Mouse (Mus musculus) limb, embryonic 13.5 days (tissue): ENCODE data around the gene Upb1. TPM values are rescaled to one million over a fixed set of nuclear protein-coding genes. Genes with fewer than 3 reads are reported as not detected.

Experiments used
- ATAC-seq: fragments of 200-750 bp; cut with Nextera tagmentation; 2 replicates; pipeline ENCODE4 v1.8.0; 2017; ENCODE audit warnings: low read depth, moderate number of reproducible peaks, moderate TSS enrichment; ENCODE audit not compliant: low FRiP score
- H3K27ac ChIP-seq: fragments of 300-500 bp; sonication (generic); 2 replicates; pipeline ENCODE4 v1.5.1; 2015; ENCODE audit warnings: inconsistent platforms, mild to moderate bottlenecking, moderate library complexity
- H3K27me3 ChIP-seq: fragments of 300-500 bp; sonication (generic); 2 replicates; pipeline ENCODE4 v1.6.1; 2015; ENCODE audit warnings: mild to moderate bottlenecking, inconsistent platforms
- H3K36me3 ChIP-seq: fragments of 300-500 bp; sonication (generic); 2 replicates; pipeline ENCODE4 v1.6.1; 2015; ENCODE audit warnings: inconsistent platforms, mild to moderate bottlenecking, moderate library complexity
- H3K4me1 ChIP-seq: fragments of 300-500 bp; sonication (generic); 2 replicates; pipeline ENCODE4 v1.6.1; 2015; ENCODE audit warnings: inconsistent platforms
- H3K4me2 ChIP-seq: fragments of 300-500 bp; sonication (generic); replicated peaks from 2 replicates; pipeline ENCODE4 v1.6.1; 2015; ENCODE audit warnings: inconsistent platforms, mild to moderate bottlenecking, moderate library complexity
- H3K4me3 ChIP-seq: fragments of 300-500 bp; sonication (generic); 2 replicates; pipeline ENCODE4 v1.5.1; 2015; ENCODE audit warnings: moderate library complexity, mild to moderate bottlenecking, inconsistent platforms
- H3K9ac ChIP-seq: fragments of 300-500 bp; sonication (generic); 2 replicates; pipeline ENCODE4 v1.6.1; 2015; ENCODE audit warnings: mild to moderate bottlenecking, inconsistent platforms
- H3K9me3 ChIP-seq: fragments of 300-500 bp; sonication (generic); 2 replicates; pipeline ENCODE4 v1.6.1; 2016; ENCODE audit warnings: inconsistent platforms
- WGBS: fragments of 180-500 bp; shearing (Covaris S2); methylation state at CpG from one replicate; pipeline ENCODE4 v1.1.7; 2015; 5-methylcytosine and 5-hydroxymethylcytosine counted together
- polyA plus RNA-seq: library from polyadenylated mRNA; unstranded; fragments of >200 nt; fragmentation: Nextera tagmentation; extraction: Ambion mirVana; gene quantifications from 2 replicates; pipeline ENCODE4 v1.2.1, GENCODE M21; 2015

The Upb1 gene
- polyA plus RNA-seq, 1 experiment from 2014 or later: 0.67 TPM

GRCm38 (mm10) chr10:75429522-75430146, 28.7 kb downstream of the Upb1 start:
- Histone ChIP-seq H3K36me3 (no peaks in the 10 kb centered on the region), H3K27me3 (no peaks in the 10 kb centered on the region), H3K27ac (no peak overlapping the region), H3K4me3 (no peak overlapping the region), H3K9me3 (peaks cover 3% of the 10 kb centered on the region; the same call in 1 of the 2 replicates), H3K9ac (no peak overlapping the region), H3K4me1 (no peaks in the 10 kb centered on the region), H3K4me2 (no peak overlapping the region)
- 86% methylated on average over 7 of the region's 7 CpGs for WGBS
- no peak for ATAC-seq

- Histone ChIP-seq H3K36me3 (no peaks in the 10 kb centered on the region), H3K4me3 (no peak overlapping the region), H3K27ac (no peak overlapping the region), H3K9me3 (peaks cover 3% of the 10 kb centered on the region; the same call in 1 of the 2 replicates), H3K27me3 (no peaks in the 10 kb centered on the region), H3K9ac (no peak overlapping the region), H3K4me1 (no peaks in the 10 kb centered on the region), H3K4me2 (no peak overlapping the region)
- WGBS: 91% methylated on average over 5 of the region's 5 CpGs
- ATAC-seq: no peak
Measured at GRCm38 (mm10) chr10:75430147-75430537, 29.2 kb downstream of the Upb1 start.

- Histone ChIP-seq H3K4me2 (no peak overlapping the region), H3K27ac (no peak overlapping the region), H3K9me3 (peaks cover 3% of the 10 kb centered on the region; the same call in 1 of the 2 replicates), H3K9ac (no peak overlapping the region), H3K27me3 (no peaks in the 10 kb centered on the region), H3K36me3 (no peaks in the 10 kb centered on the region), H3K4me1 (no peaks in the 10 kb centered on the region), H3K4me3 (no peak overlapping the region)
- WGBS: 94% methylated on average over 6 of the region's 6 CpGs
- ATAC-seq: no peak
Measured at GRCm38 (mm10) chr10:75430633-75431032, 29.7 kb downstream of the Upb1 start.

GRCm38 (mm10) chr10:75436604-75437217, 35.8 kb downstream of the Upb1 start:
- no peak overlapping the region for H3K27ac ChIP-seq
- no peaks in the 10 kb centered on the region for H3K4me1 ChIP-seq
- H3K27me3 ChIP-seq: no peaks in the 10 kb centered on the region
- H3K9me3 ChIP-seq: no peaks in the 10 kb centered on the region
- H3K9ac ChIP-seq: no peak overlapping the region
- peak; percentile 42; the same call in 1 of the 2 replicates for ATAC-seq
- WGBS: 13% methylated on average over 3 of the region's 3 CpGs
- H3K36me3 ChIP-seq: no peaks in the 10 kb centered on the region
- H3K4me2 ChIP-seq: no peak overlapping the region
- H3K4me3 ChIP-seq: no peak overlapping the region

- Histone ChIP-seq H3K27ac (no peak overlapping the region), H3K4me2 (no peak overlapping the region), H3K9ac (no peak overlapping the region), H3K4me3 (no peak overlapping the region), H3K4me1 (no peaks in the 10 kb centered on the region), H3K36me3 (no peaks in the 10 kb centered on the region), H3K27me3 (no peaks in the 10 kb centered on the region), H3K9me3 (no peaks in the 10 kb centered on the region)
- 95% methylated on average over 1 of the region's 1 CpGs for WGBS
- no peak for ATAC-seq
Measured at GRCm38 (mm10) chr10:75437284-75437683, 36.4 kb downstream of the Upb1 start.

- Histone ChIP-seq H3K4me3 (no peak overlapping the region), H3K9me3 (no peaks in the 10 kb centered on the region), H3K36me3 (no peaks in the 10 kb centered on the region), H3K9ac (no peak overlapping the region), H3K4me1 (no peaks in the 10 kb centered on the region), H3K4me2 (no peak overlapping the region), H3K27me3 (no peaks in the 10 kb centered on the region), H3K27ac (no peak overlapping the region)
- WGBS: 76% methylated on average over 13 of the region's 13 CpGs
- ATAC-seq: no peak
Measured at GRCm38 (mm10) chr10:75438132-75438810, 37.4 kb downstream of the Upb1 start.

GRCm38 (mm10) chr10:75439211-75439811, 38.4 kb downstream of the Upb1 start:
- Histone ChIP-seq H3K4me1 (peaks cover 1% of the 10 kb centered on the region), H3K4me3 (no peak overlapping the region), H3K9me3 (no peaks in the 10 kb centered on the region), H3K27ac (no peak overlapping the region), H3K9ac (no peak overlapping the region), H3K27me3 (no peaks in the 10 kb centered on the region), H3K4me2 (no peak overlapping the region), H3K36me3 (no peaks in the 10 kb centered on the region)
- 50% methylated on average over 7 of the region's 7 CpGs for WGBS
- ATAC-seq: no peak

- Histone ChIP-seq H3K27me3 (no peaks in the 10 kb centered on the region), H3K4me3 (no peak overlapping the region), H3K9me3 (no peaks in the 10 kb centered on the region), H3K4me1 (peaks cover 7% of the 10 kb centered on the region), H3K27ac (no peak overlapping the region), H3K9ac (no peak overlapping the region), H3K4me2 (no peak overlapping the region), H3K36me3 (no peaks in the 10 kb centered on the region)
- ATAC-seq: no peak
- 88% methylated on average over 3 of the region's 3 CpGs for WGBS
Measured at GRCm38 (mm10) chr10:75440756-75441155, 39.8 kb downstream of the Upb1 start.

- Histone ChIP-seq H3K9me3 (no peaks in the 10 kb centered on the region), H3K4me2 (no peak overlapping the region), H3K9ac (no peak overlapping the region), H3K4me3 (no peak overlapping the region), H3K27ac (no peak overlapping the region), H3K27me3 (no peaks in the 10 kb centered on the region), H3K36me3 (no peaks in the 10 kb centered on the region), H3K4me1 (peaks cover 7% of the 10 kb centered on the region)
- WGBS: 84% methylated on average over 4 of the region's 4 CpGs
- ATAC-seq: no peak
Measured at GRCm38 (mm10) chr10:75441800-75442199, 40.9 kb downstream of the Upb1 start.

- H3K27me3 ChIP-seq: no peaks in the 10 kb centered on the region
- H3K4me3 ChIP-seq: no peak overlapping the region
- no peaks in the 10 kb centered on the region for H3K9me3 ChIP-seq
- H3K9ac ChIP-seq: no peak overlapping the region
- WGBS: 76% methylated on average over 4 of the region's 4 CpGs
- H3K4me1 ChIP-seq: peaks cover 7% of the 10 kb centered on the region
- no peaks in the 10 kb centered on the region for H3K36me3 ChIP-seq
- no peak for ATAC-seq
- no peak overlapping the region for H3K27ac ChIP-seq
- no peak overlapping the region for H3K4me2 ChIP-seq
Measured at GRCm38 (mm10) chr10:75443017-75443416, 42.1 kb downstream of the Upb1 start.

- 69% methylated on average over 19 of the region's 19 CpGs for WGBS
- H3K27me3 ChIP-seq: no peaks in the 10 kb centered on the region
- no peak overlapping the region for H3K27ac ChIP-seq
- H3K4me1 ChIP-seq: peaks cover 16% of the 10 kb centered on the region
- peak; percentile 46; the same call in 1 of the 2 replicates for ATAC-seq
- no peak overlapping the region for H3K4me2 ChIP-seq
- H3K9ac ChIP-seq: no peak overlapping the region
- H3K4me3 ChIP-seq: no peak overlapping the region
- no peaks in the 10 kb centered on the region for H3K36me3 ChIP-seq
- H3K9me3 ChIP-seq: no peaks in the 10 kb centered on the region
Measured at GRCm38 (mm10) chr10:75444111-75444826, 43.4 kb downstream of the Upb1 start.

GRCm38 (mm10) chr10:75445030-75445429, 44.1 kb downstream of the Upb1 start:
- no peaks in the 10 kb centered on the region for H3K27me3 ChIP-seq
- WGBS: 63% methylated on average over 8 of the region's 8 CpGs
- ATAC-seq: no peak
- no peaks in the 10 kb centered on the region for H3K9me3 ChIP-seq
- no peak overlapping the region; the same call in 1 of the 2 replicates for H3K27ac ChIP-seq
- H3K36me3 ChIP-seq: no peaks in the 10 kb centered on the region
- no peak overlapping the region for H3K4me2 ChIP-seq
- no peak overlapping the region for H3K9ac ChIP-seq
- peaks cover 23% of the 10 kb centered on the region for H3K4me1 ChIP-seq
- no peak overlapping the region for H3K4me3 ChIP-seq
